Mouse (Mus musculus): ENCODE measurements around the gene Smc3.
A peak's percentile ranks its signal among the peaks of the same experiment; 100 is the strongest.

The Smc3 gene

DNA sequence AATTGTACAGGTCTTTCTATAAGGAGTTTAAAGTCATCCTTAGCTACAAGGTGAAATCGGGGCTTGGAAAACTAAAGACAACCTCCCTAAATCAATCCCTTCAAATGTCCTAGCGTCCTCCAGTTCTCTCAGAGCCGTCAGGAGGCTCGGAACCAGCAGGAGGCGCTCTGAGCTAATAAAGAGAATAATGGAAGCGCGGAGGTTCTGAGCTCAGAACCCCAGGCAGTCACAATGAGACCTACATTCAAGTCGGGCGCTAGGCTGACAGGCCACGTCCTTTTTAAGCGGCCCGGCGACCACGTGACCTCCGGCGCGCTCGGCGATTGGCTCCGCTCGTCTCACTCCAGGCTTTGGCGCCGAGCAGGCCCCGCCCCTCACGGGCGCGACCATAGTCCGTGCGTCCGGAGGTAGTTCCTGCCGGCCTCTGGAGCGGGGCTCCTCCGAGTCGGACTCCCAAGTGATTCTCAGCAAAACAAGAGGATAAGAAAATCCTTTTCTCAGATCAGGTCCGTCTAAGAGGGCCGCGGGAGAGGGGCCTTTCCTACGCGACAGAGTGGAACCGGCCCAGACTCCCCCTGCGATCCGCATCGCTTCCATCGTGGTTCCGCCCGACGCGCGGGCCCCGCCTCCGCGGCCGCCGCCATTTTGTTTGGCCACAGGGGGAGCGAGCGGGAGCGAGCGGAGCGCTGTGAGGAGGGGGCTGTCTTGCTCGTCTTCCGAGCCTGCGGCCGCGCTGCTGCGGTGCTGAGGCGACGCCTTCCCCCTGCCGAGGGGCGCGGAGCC is at the start of gene Smc3:
Gene Smc3, plus strand, starts transcription at position 642 of the 783 bp plus-strand sequence.
- peak; percentile 99 for DNase-seq (ENCODE audit: low read depth, low spot score)

DNA sequence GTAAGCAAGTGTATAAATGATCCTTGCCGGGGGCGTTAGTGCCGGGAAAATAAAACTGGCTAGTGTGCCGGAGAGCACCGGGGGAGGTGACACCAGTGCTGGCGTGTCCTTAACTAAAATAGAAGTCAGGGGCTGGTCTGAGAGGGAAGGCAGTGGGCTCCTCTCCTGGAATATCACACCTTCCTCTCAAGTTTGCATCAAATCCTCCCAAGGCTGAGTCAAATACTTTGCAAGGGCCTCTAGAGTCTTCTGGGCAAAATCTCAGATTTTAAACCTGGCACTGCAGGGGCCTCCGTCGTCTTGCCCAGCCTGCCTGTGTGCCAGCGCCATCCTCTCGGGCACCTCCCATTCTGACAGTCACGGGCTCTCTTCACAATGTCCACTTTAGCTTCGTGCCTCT is 49.2 kb upstream of the Smc3 start:
- peak; percentile 74 for DNase-seq (ENCODE audit: low read depth, low spot score)

- no peak for DNase-seq (ENCODE audit: low read depth, low spot score)
These were observed 47.9 kb upstream of the Smc3 start for GRCm38 (mm10) chr19:53552216-53552786.

GRCm38 (mm10) chr19:53552795-53553194 is 47.4 kb upstream of the Smc3 start:
- DNase-seq (ENCODE audit: low read depth, low spot score): peak; percentile 43

GRCm38 (mm10) chr19:53554402-53554801 is 45.8 kb upstream of the Smc3 start:
- no peak for DNase-seq (ENCODE audit: low read depth, low spot score)

- no peak for DNase-seq (ENCODE audit: low read depth, low spot score)
These were observed 45.1 kb upstream of the Smc3 start for GRCm38 (mm10) chr19:53554981-53555616.

GRCm38 (mm10) chr19:53556841-53557240 is 43.4 kb upstream of the Smc3 start:
- no peak for DNase-seq (ENCODE audit: low read depth, low spot score)

GRCm38 (mm10) chr19:53557267-53557936 is 42.8 kb upstream of the Smc3 start:
- no peak for DNase-seq (ENCODE audit: low read depth, low spot score)

DNA sequence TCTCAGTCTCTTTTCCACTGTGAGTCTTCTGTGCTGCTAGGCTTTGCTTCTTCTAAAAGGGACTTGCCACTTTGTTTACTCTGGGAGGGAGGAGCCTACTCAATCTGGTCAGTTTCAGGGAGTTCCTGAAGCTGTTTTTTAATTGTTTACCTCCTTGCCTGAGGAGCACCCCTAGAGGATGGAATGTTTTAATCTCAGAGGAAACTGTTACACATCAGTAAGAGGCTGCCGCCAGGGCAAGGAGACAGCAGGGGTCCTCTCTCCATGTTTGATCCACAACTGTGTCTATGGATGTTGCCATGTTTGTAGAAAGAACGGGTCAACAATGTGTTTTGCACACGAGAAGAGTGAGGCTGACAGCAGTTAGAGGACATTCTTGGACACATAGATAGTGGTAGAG is 39.8 kb upstream of the Smc3 start:
- no peak for DNase-seq (ENCODE audit: low read depth, low spot score)

- no peak for DNase-seq (ENCODE audit: low read depth, low spot score)
These were observed 36.0 kb upstream of the Smc3 start for GRCm38 (mm10) chr19:53564174-53564573.

GRCm38 (mm10) chr19:53565565-53566277 is 34.5 kb upstream of the Smc3 start:
- DNase-seq (ENCODE audit: low read depth, low spot score): peak; percentile 38

GRCm38 (mm10) chr19:53567864-53568263 is 32.3 kb upstream of the Smc3 start:
- peak; percentile 69 for DNase-seq (ENCODE audit: low read depth, low spot score)

GRCm38 (mm10) chr19:53568553-53568952 is 31.6 kb upstream of the Smc3 start:
- DNase-seq (ENCODE audit: low read depth, low spot score): no peak

DNA sequence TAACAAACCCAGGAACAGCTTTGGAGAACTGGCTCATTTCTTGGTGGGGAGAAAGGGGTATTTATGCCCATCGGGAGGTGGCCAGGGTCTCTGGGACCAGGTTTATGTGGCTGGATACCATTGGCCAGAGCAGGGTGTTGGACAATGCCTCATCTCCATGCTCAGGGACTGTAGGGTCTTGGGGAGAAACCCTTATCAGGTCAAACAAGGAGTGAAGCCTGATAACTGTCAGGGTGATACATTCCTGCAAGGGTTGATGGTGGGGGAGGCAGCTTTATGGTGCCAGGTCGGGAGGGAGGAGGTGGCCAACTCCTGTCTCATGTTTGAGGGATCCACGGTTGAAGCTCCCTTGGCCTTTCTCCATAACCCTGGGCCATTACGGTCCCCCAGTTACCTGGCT is 29.1 kb upstream of the Smc3 start:
- DNase-seq (ENCODE audit: low read depth, low spot score): no peak

DNA sequence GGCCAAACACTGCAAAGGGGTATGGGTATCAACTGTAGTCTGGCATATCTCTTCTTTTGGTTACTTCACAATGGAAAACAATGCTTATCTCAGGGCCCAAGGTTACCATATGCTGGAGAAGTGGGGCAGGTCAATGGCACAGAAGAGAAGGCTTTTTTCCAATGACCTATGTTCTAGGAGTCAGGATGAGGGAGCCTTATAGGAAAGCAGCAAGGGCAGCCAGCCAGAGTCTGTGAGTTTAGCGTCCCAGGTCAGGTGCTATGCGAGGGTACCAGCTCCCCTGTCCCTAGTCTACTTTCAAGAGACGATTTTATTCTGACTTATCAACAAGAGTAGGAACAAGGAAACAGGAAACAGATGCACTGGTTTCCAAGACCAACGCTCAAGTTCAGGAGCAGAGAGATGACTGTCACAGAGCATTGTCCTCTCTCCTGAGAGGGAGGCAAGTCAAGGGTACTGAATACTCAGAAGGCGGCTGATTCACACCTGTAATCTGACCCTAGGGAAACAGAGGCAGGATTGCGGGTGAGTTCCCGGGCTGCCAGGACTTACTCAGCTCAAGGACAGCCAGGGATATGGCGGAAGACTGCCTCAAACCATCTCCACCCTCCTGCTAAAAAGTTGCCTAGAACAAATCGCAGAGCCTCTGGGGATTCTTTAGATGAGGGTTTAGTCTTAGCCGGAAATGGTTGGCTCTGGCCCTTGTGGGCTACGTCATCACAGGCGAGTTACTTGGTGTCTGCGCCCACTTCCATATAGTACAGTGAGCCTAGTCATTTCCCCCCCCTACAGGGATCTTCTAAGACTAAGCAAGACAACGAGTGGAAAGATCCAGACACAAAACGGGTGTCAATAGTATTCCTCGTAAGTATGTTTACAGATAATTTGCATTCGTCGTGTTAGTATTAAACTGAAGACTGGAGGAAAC is 28.4 kb upstream of the Smc3 start:
- no peak for DNase-seq (ENCODE audit: low read depth, low spot score)

DNA sequence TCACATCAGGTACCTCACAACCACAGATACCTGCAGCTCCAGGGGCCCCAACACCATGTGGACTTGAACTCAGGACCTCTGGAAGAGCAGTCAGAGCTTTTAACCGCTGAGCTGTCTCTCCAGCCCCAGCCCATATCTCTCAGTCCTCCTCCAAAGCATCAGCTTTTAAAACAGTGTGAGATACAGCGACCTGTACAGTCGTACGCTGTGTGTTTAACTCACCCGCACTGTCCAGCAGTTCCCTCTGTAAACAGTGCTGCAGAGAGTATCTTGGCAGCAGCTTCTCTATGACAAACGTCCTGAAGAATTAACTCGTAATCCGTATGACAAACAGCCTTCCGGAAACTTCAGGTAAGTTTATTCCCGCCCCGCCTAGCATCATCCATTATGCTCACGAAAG is 27.6 kb upstream of the Smc3 start:
- DNase-seq (ENCODE audit: low read depth, low spot score): no peak

DNA sequence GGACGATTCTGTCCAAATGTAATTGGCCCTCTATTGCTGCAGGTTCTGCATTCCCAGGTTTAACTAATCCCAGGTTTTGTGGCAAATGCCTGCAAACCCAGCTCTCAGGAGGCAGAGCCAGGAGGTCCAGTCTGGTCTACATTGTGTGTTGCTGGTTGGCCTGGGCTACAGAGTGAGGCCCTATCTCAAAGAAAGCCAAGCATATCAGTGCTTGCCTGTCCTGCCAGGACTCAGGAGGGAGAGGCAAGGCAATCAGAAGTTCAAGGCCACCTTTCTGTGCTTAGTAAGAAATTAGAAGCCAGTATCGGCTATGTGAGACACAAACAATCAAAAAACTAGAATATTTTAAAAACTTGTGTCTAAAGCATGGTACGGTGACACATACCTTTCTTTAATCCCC is 27.0 kb upstream of the Smc3 start:
- no peak for DNase-seq (ENCODE audit: low read depth, low spot score)

- no peak for DNase-seq (ENCODE audit: low read depth, low spot score)
These were observed 26.1 kb upstream of the Smc3 start for GRCm38 (mm10) chr19:53574131-53574530.

- DNase-seq (ENCODE audit: low read depth, low spot score): no peak
These were observed 25.7 kb upstream of the Smc3 start for GRCm38 (mm10) chr19:53574546-53574945.

DNA sequence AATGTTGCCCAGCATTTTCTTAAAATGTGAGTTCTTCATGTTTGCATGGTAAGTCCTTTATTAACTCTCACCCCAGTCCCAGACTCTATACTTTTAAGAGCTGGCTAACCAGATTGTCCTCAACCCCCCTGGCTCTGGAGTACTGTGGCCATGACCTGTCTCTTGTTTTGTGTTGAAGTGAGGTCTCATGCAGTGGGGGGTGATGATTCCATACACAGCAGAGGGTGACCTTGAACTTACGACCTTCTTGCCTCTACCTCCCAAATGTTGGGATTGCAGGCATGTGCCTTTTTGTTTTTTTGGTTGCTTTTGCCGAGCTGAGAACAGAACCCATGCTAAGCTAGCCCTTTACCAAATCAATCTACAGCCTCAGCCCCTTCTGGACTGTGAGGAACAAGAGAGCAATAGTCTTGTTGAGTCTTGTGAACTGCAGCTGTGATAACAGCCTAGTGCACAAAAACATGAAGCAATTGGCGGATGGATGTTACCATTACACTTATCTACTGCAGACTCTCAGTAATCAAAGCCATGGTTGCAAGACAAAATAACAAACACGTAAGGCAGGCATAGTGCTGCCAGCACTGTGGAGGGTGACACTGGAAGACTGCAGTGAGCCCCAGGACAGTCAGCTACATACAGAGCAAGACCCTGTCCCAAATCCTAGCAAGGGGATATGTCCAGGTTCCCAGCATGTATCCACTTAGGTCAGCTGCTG is 24.7 kb upstream of the Smc3 start:
- no peak for DNase-seq (ENCODE audit: low read depth, low spot score)
